Mouse (Mus musculus): ENCODE measurements around the gene Megf8.

DNA sequence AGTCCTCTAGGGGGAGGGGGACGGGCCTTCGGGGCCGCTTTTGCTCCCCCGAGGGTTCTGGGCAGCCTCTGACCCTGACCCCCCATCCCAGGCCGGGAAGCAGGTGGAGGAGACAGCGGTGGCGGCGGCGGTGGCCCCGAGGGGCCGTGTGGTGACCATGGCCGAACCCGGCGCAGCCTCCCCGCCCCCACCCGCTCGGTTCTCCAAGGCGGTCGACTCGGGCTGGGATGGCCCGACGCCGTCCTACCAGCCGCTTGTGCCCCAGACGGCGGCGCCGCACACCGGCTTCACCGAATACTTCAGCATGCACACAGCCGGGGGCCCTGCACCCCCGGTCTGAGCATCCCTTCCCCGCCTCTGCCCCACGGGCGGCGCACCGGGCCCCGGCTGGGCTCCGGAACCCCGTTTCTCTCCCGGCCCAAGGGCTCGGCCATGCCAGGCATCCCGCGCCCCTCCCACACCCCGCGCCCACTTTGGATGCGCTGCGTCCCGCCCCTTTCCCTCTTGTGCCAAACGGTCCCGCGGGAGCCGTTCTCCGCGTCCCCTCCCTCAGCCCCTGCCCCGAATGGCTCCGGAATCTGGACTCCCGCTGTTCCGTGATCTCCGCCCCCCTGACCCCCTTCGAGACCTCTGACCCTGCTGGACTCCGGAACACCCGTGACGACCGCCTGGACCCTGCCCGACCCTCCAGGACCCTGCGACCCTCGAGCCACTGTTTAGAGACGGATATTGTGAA is 1.5 kb upstream of the Megf8 start:
- TF ChIP-seq CTCF (IDR thresholded peaks at IDR 0.05; ENCODE audit: borderline replicate concordance, extremely low read depth, insufficient read depth, insufficient read length) (no peak), POLR2A (IDR thresholded peaks at IDR 0.05; ENCODE audit: borderline replicate concordance, extremely low read depth, insufficient read depth, insufficient read length, poor library complexity, severe bottlenecking) (no peak)

Data from brain, embryonic 14.5 days (tissue).